Mouse (Mus musculus) bone marrow macrophage, adult 2 months (primary cell): ENCODE measurements around the gene Frat2.

ENCODE experiments used
- CTCF ChIP-seq: IDR thresholded peaks from 2 replicates; pipeline ENCODE4 v1.5.1; 2012; ENCODE audit warnings: low read depth, mild to moderate bottlenecking, low read length, moderate library complexity
- POLR2A ChIP-seq: IDR thresholded peaks from 2 replicates; pipeline ENCODE4 v1.6.1; 2012; ENCODE audit warnings: mild to moderate bottlenecking, low read depth, low read length, borderline replicate concordance

DNA sequence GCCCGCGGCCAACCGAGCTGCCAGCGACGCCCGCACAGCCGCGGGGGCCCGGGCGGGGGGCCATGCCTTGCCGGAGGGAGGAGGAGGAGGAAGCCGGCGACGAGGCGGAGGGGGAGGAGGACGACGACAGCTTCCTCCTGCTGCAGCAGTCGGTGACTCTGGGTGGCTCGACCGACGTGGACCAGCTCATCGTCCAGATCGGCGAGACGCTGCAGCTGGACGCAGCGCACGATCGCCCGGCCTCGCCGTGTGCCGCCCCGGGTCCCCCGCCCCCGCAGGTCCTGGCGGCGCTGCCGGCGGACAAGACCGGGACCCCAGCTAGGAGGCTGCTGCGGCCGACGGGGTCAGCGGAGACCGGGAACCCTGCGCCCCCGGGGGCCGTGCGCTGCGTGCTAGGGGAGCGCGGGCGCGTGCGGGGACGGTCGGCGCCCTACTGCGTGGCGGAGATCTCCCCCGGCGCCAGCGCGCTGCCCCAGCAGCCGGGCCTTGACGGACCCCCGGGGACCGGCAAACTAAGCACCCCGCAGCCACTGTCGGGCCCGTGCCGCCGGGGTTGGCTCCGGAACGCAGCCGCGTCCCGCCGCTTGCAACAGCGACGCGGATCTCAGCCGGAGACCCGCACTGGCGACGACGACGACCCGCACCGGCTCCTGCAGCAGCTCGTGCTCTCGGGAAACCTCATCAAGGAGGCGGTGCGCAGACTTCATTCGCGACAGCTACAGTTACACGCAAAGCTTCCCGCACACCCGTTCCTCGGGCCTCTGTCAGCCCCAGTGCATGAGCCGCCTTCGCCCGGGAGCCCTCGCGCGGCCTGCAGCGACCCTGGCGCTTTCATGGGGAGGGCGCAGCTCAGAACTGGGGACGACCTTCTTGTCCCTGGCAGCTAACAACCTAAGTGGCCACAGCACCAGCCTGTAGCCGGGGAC, 17.6 kb downstream of the Frat2 start:
- TF ChIP-seq POLR2A (no peak), CTCF (no peak)
